In genomic region chr10:39162666-39163484, GRCm38 (mm10) we compare ENCODE assay signal across 10 mouse cellular contexts. TPM values are rescaled to one million over a fixed set of nuclear protein-coding genes. Genes with fewer than 3 reads are reported as not detected.
DNase-seq lines count a peak whose midpoint lies in the region; ATAC-seq lines count a peak whose summit lies in the region.
"Had no signal": no experiment of that assay in that cellular context is flagged by ENCODE, and none has a peak within 500 bp of the region (broad histone marks: within the 10 kb centered on the region; RNA-seq: fewer than 3 reads in every experiment).

No protein-coding gene starts in this region.

- H3K9ac ChIP-seq in hindbrain, embryonic 11.5 days (ENCODE audit: low read depth, low read length), result no peak overlapping the region
- no peak overlapping the region for H3K9ac ChIP-seq in hindbrain, embryonic 12.5 days
- H3K9ac ChIP-seq in intestine, embryonic 16.5 days (ENCODE audit: low read depth, low read length), result 0 out of 2 replicates have a peak overlapping the region, but pooled peaks have one; percentile 20
- no peak overlapping the region for H3K9ac ChIP-seq in liver, embryonic 16.5 days (ENCODE audit: low read depth, low read length)

- no peaks in the 10 kb centered on the region for H3K9me3 ChIP-seq in hindbrain, embryonic 11.5 days (ENCODE audit: control insufficient read depth, low read length)
- no peaks in the 10 kb centered on the region for H3K9me3 ChIP-seq in hindbrain, embryonic 12.5 days (replicated peaks)
- H3K9me3 ChIP-seq in embryonic facial prominence, embryonic 10.5 days, result no peaks in the 10 kb centered on the region
- no peaks in the 10 kb centered on the region for H3K9me3 ChIP-seq in intestine, embryonic 16.5 days (ENCODE audit: control insufficient read depth, low read length)
- no peaks in the 10 kb centered on the region for H3K9me3 ChIP-seq in liver, embryonic 16.5 days (replicated peaks; ENCODE audit: control insufficient read depth, low read length)

- intact Hi-C loops in left cerebral cortex, postnatal 36 days (cut with DNase I), result loop anchor here (10.0 kb wide), 1 partner anchor 472 kb away; no protein-coding TSS in a partner anchor

- WGBS in hindbrain, embryonic 11.5 days, result 51% methylated on average over 18 of the region's 18 CpGs
- 38% methylated on average over 18 of the region's 18 CpGs for WGBS in hindbrain, embryonic 12.5 days
- WGBS in embryonic facial prominence, embryonic 10.5 days, result 47% methylated on average over 18 of the region's 18 CpGs
- WGBS in intestine, embryonic 16.5 days, result 23% methylated on average over 18 of the region's 18 CpGs
- 50% methylated on average over 18 of the region's 18 CpGs for WGBS in liver, embryonic 16.5 days (ENCODE audit: insufficient replicate concordance)

- H3K36me3 ChIP-seq in hindbrain, embryonic 11.5 days (ENCODE audit: control insufficient read depth, insufficient read depth, low read length), result no peaks in the 10 kb centered on the region
- H3K36me3 ChIP-seq in hindbrain, embryonic 12.5 days, result no peaks in the 10 kb centered on the region
- H3K36me3 ChIP-seq in embryonic facial prominence, embryonic 10.5 days (replicated peaks), result no peaks in the 10 kb centered on the region
- no peaks in the 10 kb centered on the region for H3K36me3 ChIP-seq in intestine, embryonic 16.5 days (ENCODE audit: control insufficient read depth, insufficient read depth, low read length)
- no peaks in the 10 kb centered on the region for H3K36me3 ChIP-seq in liver, embryonic 16.5 days (ENCODE audit: control insufficient read depth, insufficient read depth)

- DNase-seq in hindbrain, embryonic 11.5 days (ENCODE audit: low spot score), result peak; percentile 23
- peak; percentile 53 for DNase-seq in embryonic facial prominence, embryonic 10.5 days (ENCODE audit: low spot score)
- no peak for DNase-seq in cerebellum, adult 18-20 months
- no peak for DNase-seq in heart, adult 8-10 months (ENCODE audit: low spot score)
- DNase-seq in left cerebral cortex, postnatal 36 days (ENCODE audit: low spot score in 2 of 2), result no peak
- DNase-seq: heart, postnatal 36 days had no signal

- ATAC-seq in hindbrain, embryonic 11.5 days (ENCODE audit: low FRiP score), result no peak
- no peak for ATAC-seq in hindbrain, embryonic 12.5 days (ENCODE audit: low FRiP score)
- ATAC-seq in intestine, embryonic 16.5 days, result no peak
- ATAC-seq in liver, embryonic 16.5 days (ENCODE audit: low read depth), result peak; percentile 75

- no peaks in the 10 kb centered on the region for H3K27me3 ChIP-seq in hindbrain, embryonic 11.5 days (ENCODE audit: control insufficient read depth, insufficient read depth, low read length)
- 0 out of 2 replicates have a peak, but pooled peaks cover 2% of the 10 kb centered on the region for H3K27me3 ChIP-seq in hindbrain, embryonic 12.5 days
- no peaks in the 10 kb centered on the region; the same call in 1 of the 2 replicates for H3K27me3 ChIP-seq in embryonic facial prominence, embryonic 10.5 days (replicated peaks; ENCODE audit: low read depth, poor library complexity, severe bottlenecking)
- H3K27me3 ChIP-seq in intestine, embryonic 16.5 days (replicated peaks; ENCODE audit: control insufficient read depth, insufficient read depth, low read length), result no peaks in the 10 kb centered on the region
- H3K27me3 ChIP-seq in liver, embryonic 16.5 days (ENCODE audit: control insufficient read depth, insufficient read depth, low read depth, low read length), result no peaks in the 10 kb centered on the region; the same call in 1 of the 2 replicates

- H3K4me2 ChIP-seq in hindbrain, embryonic 11.5 days (replicated peaks; ENCODE audit: low read depth, low read length), result no peak overlapping the region
- H3K4me2 ChIP-seq in hindbrain, embryonic 12.5 days (replicated peaks), result no peak overlapping the region
- peak overlapping the region; percentile 34 for H3K4me2 ChIP-seq in intestine, embryonic 16.5 days (ENCODE audit: low read depth, low read length)
- H3K4me2 ChIP-seq in liver, embryonic 16.5 days (ENCODE audit: low read depth, low read length), result peak overlapping the region; percentile 42

- no peak overlapping the region for H3K27ac ChIP-seq in hindbrain, embryonic 11.5 days (ENCODE audit: low read depth, low read length)
- no peak overlapping the region for H3K27ac ChIP-seq in hindbrain, embryonic 12.5 days
- H3K27ac ChIP-seq in embryonic facial prominence, embryonic 10.5 days (replicated peaks), result no peak overlapping the region
- no peak overlapping the region for H3K27ac ChIP-seq in intestine, embryonic 16.5 days (ENCODE audit: low read length)
- no peak overlapping the region for H3K27ac ChIP-seq in liver, embryonic 16.5 days (ENCODE audit: low read length)

- H3K4me1 ChIP-seq in hindbrain, embryonic 11.5 days (replicated peaks; ENCODE audit: control insufficient read depth, insufficient read depth, low read length), result no peaks in the 10 kb centered on the region
- H3K4me1 ChIP-seq in hindbrain, embryonic 12.5 days, result 0 out of 2 replicates have a peak, but pooled peaks cover 10% of the 10 kb centered on the region
- H3K4me1 ChIP-seq in embryonic facial prominence, embryonic 10.5 days, result peaks cover 27% of the 10 kb centered on the region
- peaks cover 8% of the 10 kb centered on the region; the same call in 1 of the 2 replicates for H3K4me1 ChIP-seq in intestine, embryonic 16.5 days (ENCODE audit: control insufficient read depth, insufficient read depth, low read length)
- H3K4me1 ChIP-seq in liver, embryonic 16.5 days (ENCODE audit: control insufficient read depth, low read depth, low read length), result no peaks in the 10 kb centered on the region; the same call in none of the 2 replicates

- H3K4me3 ChIP-seq in hindbrain, embryonic 11.5 days (ENCODE audit: low read depth, low read length), result no peak overlapping the region
- H3K4me3 ChIP-seq in hindbrain, embryonic 12.5 days, result no peak overlapping the region
- no peak overlapping the region for H3K4me3 ChIP-seq in embryonic facial prominence, embryonic 10.5 days
- peak overlapping the region; percentile 4; the same call in 1 of the 2 replicates for H3K4me3 ChIP-seq in intestine, embryonic 16.5 days (ENCODE audit: low read length)
- H3K4me3 ChIP-seq in liver, embryonic 16.5 days (ENCODE audit: low read depth, low read length), result no peak overlapping the region

RNA-seq across cellular contexts. Expression of gene Ccn6, which starts 0.7 kb away (rescaled TPM):
- 0.15 and 0.31 TPM in 2 replicates for polyA plus RNA-seq in hindbrain, embryonic 11.5 days (2014; fragmentation: Nextera tagmentation; extraction: Ambion mirVana)
- 0.31 and 1.3 TPM in 2 replicates for polyA plus RNA-seq in hindbrain, embryonic 12.5 days (2016; fragmentation: Nextera tagmentation; extraction: Ambion mirVana)
- 0.24 and 0.36 TPM in 2 replicates for polyA plus RNA-seq in embryonic facial prominence, embryonic 10.5 days (2016; fragmentation: Nextera tagmentation; extraction: Ambion mirVana)
- 0.16 and 0.20 TPM in 2 replicates for polyA plus RNA-seq in intestine, embryonic 16.5 days (2015; fragmentation: Nextera tagmentation; extraction: Ambion mirVana)
- polyA plus RNA-seq in liver, embryonic 16.5 days (2015; fragmentation: Nextera tagmentation; extraction: Ambion mirVana), result not detected in 2 replicates
- not detected for total RNA-seq in heart, adult 8-10 months (2022)
- total RNA-seq in left cerebral cortex, postnatal 36 days (2021), result under 1 TPM in 1 of 2 experiments, not detected in 1; 0.36 TPM
- total RNA-seq: ES-E14; heart, postnatal 36 days had no signal

RNA-seq across cellular contexts. Expression of gene Tube1, which starts 29.1 kb away (rescaled TPM):
- polyA plus RNA-seq in hindbrain, embryonic 11.5 days (2014; fragmentation: Nextera tagmentation; extraction: Ambion mirVana), result 22.7 and 23.4 TPM in 2 replicates
- 14.4 and 18.5 TPM in 2 replicates for polyA plus RNA-seq in hindbrain, embryonic 12.5 days (2016; fragmentation: Nextera tagmentation; extraction: Ambion mirVana)
- 24.7 and 25.5 TPM in 2 replicates for polyA plus RNA-seq in embryonic facial prominence, embryonic 10.5 days (2016; fragmentation: Nextera tagmentation; extraction: Ambion mirVana)
- polyA plus RNA-seq in intestine, embryonic 16.5 days (2015; fragmentation: Nextera tagmentation; extraction: Ambion mirVana), result 9.7 and 11.7 TPM in 2 replicates
- 4.0 and 4.6 TPM in 2 replicates for polyA plus RNA-seq in liver, embryonic 16.5 days (2015; fragmentation: Nextera tagmentation; extraction: Ambion mirVana)
- total RNA-seq in heart, adult 8-10 months (2022), result 1 to 10 TPM in 2 of 4 experiments, under 1 TPM in 2; 0.73 to 1.3 (median 0.96) TPM
- 1 to 10 TPM; 2.8 to 3.7 TPM for total RNA-seq in left cerebral cortex, postnatal 36 days (2021)

RNA-seq across cellular contexts. Expression of gene Fam229b, which starts 29.2 kb away (rescaled TPM):
- polyA plus RNA-seq in hindbrain, embryonic 11.5 days (2014; fragmentation: Nextera tagmentation; extraction: Ambion mirVana), result 14.4 and 20.2 TPM in 2 replicates
- polyA plus RNA-seq in hindbrain, embryonic 12.5 days (2016; fragmentation: Nextera tagmentation; extraction: Ambion mirVana), result 18.4 and 20.8 TPM in 2 replicates
- polyA plus RNA-seq in embryonic facial prominence, embryonic 10.5 days (2016; fragmentation: Nextera tagmentation; extraction: Ambion mirVana), result 10.8 and 12.2 TPM in 2 replicates
- polyA plus RNA-seq in intestine, embryonic 16.5 days (2015; fragmentation: Nextera tagmentation; extraction: Ambion mirVana), result 4.6 and 5.3 TPM in 2 replicates
- polyA plus RNA-seq in liver, embryonic 16.5 days (2015; fragmentation: Nextera tagmentation; extraction: Ambion mirVana), result 0.58 TPM in 2 replicates
- 10 to 100 TPM in 2 of 4 experiments, 1 to 10 TPM in 2; 6.2 to 10.7 (median 9.3) TPM for total RNA-seq in heart, adult 8-10 months (2022)
- total RNA-seq in left cerebral cortex, postnatal 36 days (2021), result 10 to 100 TPM; 16.1 to 18.6 TPM

Comparison
In these comparisons a context has a peak if more than half of its experiments do, and no peak if none do; other contexts are left out.
1. DNase-seq: peak in hindbrain, embryonic 11.5 days (single experiment) and embryonic facial prominence, embryonic 10.5 days (single experiment); none in cerebellum, adult 18-20 months (0 of 2), heart, adult 8-10 months (single experiment) and left cerebral cortex, postnatal 36 days (0 of 2).
2. H3K4me2 ChIP-seq: peak in intestine, embryonic 16.5 days (single experiment) and liver, embryonic 16.5 days (single experiment); none in hindbrain, embryonic 11.5 days (single experiment) and hindbrain, embryonic 12.5 days (single experiment).